Mouse (Mus musculus) midbrain, embryonic 10.5 days (tissue): ENCODE data around the gene Ablim1. TPM values are rescaled to one million over a fixed set of nuclear protein-coding genes. Genes with fewer than 3 reads are reported as not detected.
"Not testable (repeated sequence)": the region's sequence is repeated elsewhere in the genome, so short reads cannot be mapped to it uniquely, and the experiment has no call there.

ENCODE experiments used
- DNase-seq: peaks from one replicate; pipeline ENCODE4 v3.0.0-alpha.2; 2017; ENCODE audit warnings: low spot score
- H3K27ac ChIP-seq: fragments of 300-500 bp; sonication (generic); replicated peaks from 2 replicates; pipeline ENCODE4 v1.5.1; 2016; ENCODE audit warnings: mild to moderate bottlenecking
- H3K27me3 ChIP-seq: fragments of 300-500 bp; sonication (generic); 2 replicates; pipeline ENCODE4 v1.6.1; 2016; ENCODE audit warnings: low read depth, mild to moderate bottlenecking; ENCODE audit not compliant: poor library complexity, severe bottlenecking
- H3K36me3 ChIP-seq: fragments of 300-500 bp; sonication (generic); 2 replicates; pipeline ENCODE4 v1.6.1; 2016; ENCODE audit warnings: mild to moderate bottlenecking, moderate library complexity
- H3K4me1 ChIP-seq: fragments of 300-500 bp; sonication (generic); 2 replicates; pipeline ENCODE4 v1.6.1; 2016
- H3K4me3 ChIP-seq: fragments of 300-500 bp; sonication (generic); 2 replicates; pipeline ENCODE4 v1.5.1; 2016; ENCODE audit warnings: mild to moderate bottlenecking, moderate library complexity
- H3K9me3 ChIP-seq: fragments of 300-500 bp; sonication (generic); replicated peaks from 2 replicates; pipeline ENCODE4 v1.6.1; 2016; ENCODE audit warnings: mild to moderate bottlenecking
- WGBS: fragments of 180-500 bp; shearing (Covaris S2); methylation state at CpG from one replicate; pipeline ENCODE4 v1.1.7; 2016; 5-methylcytosine and 5-hydroxymethylcytosine counted together
- polyA plus RNA-seq: library from polyadenylated mRNA; unstranded; fragments of >200 nt; fragmentation: Nextera tagmentation; extraction: Ambion mirVana; gene quantifications from 2 replicates; pipeline ENCODE4 v1.2.1, GENCODE M21; 2016

Gene Ablim1
- polyA plus RNA-seq, 1 experiment from 2014 or later, result 17.8 TPM

GRCm38 (mm10) chr19:57140071-57140470 lies 174.6 kb downstream of the Ablim1 start:
- no peak for DNase-seq
- Histone ChIP-seq H3K27me3 (no peaks in the 10 kb centered on the region), H3K9me3 (no peaks in the 10 kb centered on the region), H3K4me3 (no peak overlapping the region), H3K4me1 (peaks cover under 1% of the 10 kb centered on the region; the same call in 1 of the 2 replicates), H3K36me3 (no peaks in the 10 kb centered on the region), H3K27ac (no peak overlapping the region)
- 79% methylated on average over 7 of the region's 7 CpGs for WGBS

- no peaks in the 10 kb centered on the region for H3K36me3 ChIP-seq
- H3K27ac ChIP-seq, result no peak overlapping the region
- 80% methylated on average over 13 of the region's 13 CpGs for WGBS
- DNase-seq, result no peak
- no peaks in the 10 kb centered on the region for H3K9me3 ChIP-seq
- peaks cover 11% of the 10 kb centered on the region for H3K4me1 ChIP-seq
- H3K4me3 ChIP-seq, result no peak overlapping the region
- H3K27me3 ChIP-seq, result no peaks in the 10 kb centered on the region
Measured at GRCm38 (mm10) chr19:57138909-57139617, 175.7 kb downstream of the Ablim1 start.

GRCm38 (mm10) chr19:57138469-57138868 lies 176.2 kb downstream of the Ablim1 start:
- Histone ChIP-seq H3K27me3 (no peaks in the 10 kb centered on the region), H3K36me3 (no peaks in the 10 kb centered on the region), H3K9me3 (no peaks in the 10 kb centered on the region), H3K27ac (no peak overlapping the region), H3K4me1 (peaks cover 17% of the 10 kb centered on the region), H3K4me3 (no peak overlapping the region)
- 76% methylated on average over 6 of the region's 6 CpGs for WGBS
- DNase-seq, result no peak

GRCm38 (mm10) chr19:57138045-57138444 lies 176.7 kb downstream of the Ablim1 start:
- H3K36me3 ChIP-seq, result no peaks in the 10 kb centered on the region
- H3K9me3 ChIP-seq, result no peaks in the 10 kb centered on the region
- H3K4me1 ChIP-seq, result peaks cover 17% of the 10 kb centered on the region
- H3K27me3 ChIP-seq, result no peaks in the 10 kb centered on the region
- DNase-seq, result no peak
- H3K27ac ChIP-seq, result no peak overlapping the region
- no peak overlapping the region for H3K4me3 ChIP-seq

- Histone ChIP-seq H3K36me3 (no peaks in the 10 kb centered on the region), H3K27ac (no peak overlapping the region), H3K4me1 (peaks cover 17% of the 10 kb centered on the region), H3K9me3 (no peaks in the 10 kb centered on the region), H3K27me3 (no peaks in the 10 kb centered on the region), H3K4me3 (no peak overlapping the region)
- WGBS, result 37% methylated on average over 7 of the region's 7 CpGs
- peak; percentile 72 for DNase-seq
Measured at GRCm38 (mm10) chr19:57136228-57136627, 178.5 kb downstream of the Ablim1 start.

- DNase-seq, H3K27me3 ChIP-seq, H3K36me3 ChIP-seq, H3K9me3 ChIP-seq, H3K27ac ChIP-seq, H3K4me3 ChIP-seq: not testable (repeated sequence)
- whole genome bisulfite sequencing, result 92% methylated on average over 6 of the region's 6 CpGs
- peaks cover 17% of the 10 kb centered on the region for H3K4me1 ChIP-seq
Measured at GRCm38 (mm10) chr19:57135654-57136053, 179.1 kb downstream of the Ablim1 start.

GRCm38 (mm10) chr19:57134654-57135348 lies 179.9 kb downstream of the Ablim1 start:
- no peak for DNase-seq
- Histone ChIP-seq H3K4me1 (peaks cover 17% of the 10 kb centered on the region), H3K27me3 (no peaks in the 10 kb centered on the region), H3K36me3 (no peaks in the 10 kb centered on the region), H3K9me3 (no peaks in the 10 kb centered on the region), H3K27ac (peak overlapping the region; percentile 52; the same call in 1 of the 2 replicates), H3K4me3 (no peak overlapping the region)
- WGBS, result 66% methylated on average over 20 of the region's 20 CpGs

- DNase-seq, result no peak
- Histone ChIP-seq H3K27ac (no peak overlapping the region), H3K4me3 (no peak overlapping the region), H3K4me1 (peaks cover 24% of the 10 kb centered on the region), H3K27me3 (no peaks in the 10 kb centered on the region), H3K36me3 (no peaks in the 10 kb centered on the region), H3K9me3 (no peaks in the 10 kb centered on the region)
- WGBS, result 82% methylated on average over 6 of the region's 6 CpGs
Measured at GRCm38 (mm10) chr19:57132916-57133520, 181.7 kb downstream of the Ablim1 start.

GRCm38 (mm10) chr19:57132281-57132680 lies 182.4 kb downstream of the Ablim1 start:
- H3K9me3 ChIP-seq, result no peaks in the 10 kb centered on the region
- DNase-seq, result no peak
- no peak overlapping the region for H3K4me3 ChIP-seq
- H3K36me3 ChIP-seq, result no peaks in the 10 kb centered on the region
- 83% methylated on average over 5 of the region's 5 CpGs for WGBS
- H3K4me1 ChIP-seq, result peaks cover 30% of the 10 kb centered on the region
- H3K27ac ChIP-seq, result no peak overlapping the region
- H3K27me3 ChIP-seq, result no peaks in the 10 kb centered on the region

- H3K27ac ChIP-seq, result no peak overlapping the region
- peaks cover 30% of the 10 kb centered on the region for H3K4me1 ChIP-seq
- no peaks in the 10 kb centered on the region for H3K9me3 ChIP-seq
- H3K36me3 ChIP-seq, result no peaks in the 10 kb centered on the region
- no peak for DNase-seq
- WGBS, result 85% methylated on average over 4 of the region's 4 CpGs
- H3K4me3 ChIP-seq, result no peak overlapping the region
- no peaks in the 10 kb centered on the region for H3K27me3 ChIP-seq
Measured at GRCm38 (mm10) chr19:57131366-57131765, 183.4 kb downstream of the Ablim1 start.

- WGBS, result 87% methylated on average over 4 of the region's 4 CpGs
- Histone ChIP-seq H3K27ac (no peak overlapping the region), H3K4me3 (no peak overlapping the region), H3K4me1 (peaks cover 30% of the 10 kb centered on the region), H3K27me3 (no peaks in the 10 kb centered on the region), H3K9me3 (no peaks in the 10 kb centered on the region), H3K36me3 (no peaks in the 10 kb centered on the region)
- DNase-seq, result no peak
Measured at GRCm38 (mm10) chr19:57130591-57130990, 184.1 kb downstream of the Ablim1 start.

- 89% methylated on average over 9 of the region's 9 CpGs for WGBS
- Histone ChIP-seq H3K4me3 (no peak overlapping the region), H3K27me3 (no peaks in the 10 kb centered on the region), H3K27ac (no peak overlapping the region), H3K9me3 (no peaks in the 10 kb centered on the region), H3K36me3 (no peaks in the 10 kb centered on the region), H3K4me1 (peaks cover 26% of the 10 kb centered on the region)
- DNase-seq, result no peak
Measured at GRCm38 (mm10) chr19:57129729-57130128, 185.0 kb downstream of the Ablim1 start.

- 58% methylated on average over 6 of the region's 6 CpGs for WGBS
- Histone ChIP-seq H3K4me3 (no peak overlapping the region), H3K36me3 (no peaks in the 10 kb centered on the region), H3K27me3 (no peaks in the 10 kb centered on the region), H3K9me3 (no peaks in the 10 kb centered on the region), H3K27ac (0 out of 2 replicates have a peak overlapping the region, but pooled peaks have one; percentile 10), H3K4me1 (peaks cover 19% of the 10 kb centered on the region)
- no peak for DNase-seq
Measured at GRCm38 (mm10) chr19:57128037-57128436, 186.7 kb downstream of the Ablim1 start.
